Comparison of ENCODE assay signal across 15 mouse cellular contexts in genomic region chr11:104024626-104025393, GRCm38 (mm10). TPM values are rescaled to one million over a fixed set of nuclear protein-coding genes. Genes with fewer than 3 reads are reported as not detected.
A peak's percentile ranks its signal among the peaks of the same experiment; 100 is the strongest.
DNase-seq lines count a peak whose midpoint lies in the region.
"Had no signal": no experiment of that assay in that cellular context is flagged by ENCODE, and none has a peak within 500 bp of the region (broad histone marks: within the 10 kb centered on the region; RNA-seq: fewer than 3 reads in every experiment).

No protein-coding gene starts in this region.

- peak; percentile 74 to 78 for DNase-seq in adrenal gland, adult (ENCODE audit: inconsistent age in 2 of 2, low spot score in 1 of 2)
- no peak for DNase-seq in adrenal gland, postnatal 4 days (ENCODE audit: low spot score in 2 of 2)
- peak; percentile 12 for DNase-seq in ovary, postnatal 36 days (ENCODE audit: low spot score)
- DNase-seq in ovary, postnatal 14 days (ENCODE audit: low spot score), result no peak
- DNase-seq in adrenal gland, postnatal 14 days, result peak; percentile 56
- DNase-seq in frontal cortex, postnatal 10 days (ENCODE audit: low spot score in 2 of 2), result no peak
- DNase-seq in retina, postnatal 1 day, result no peak
- DNase-seq: cerebellum, postnatal 10 days; gastrocnemius, postnatal 10 days; kidney, postnatal 4 days; liver; right cerebral cortex, adult 18-20 months; right cerebral cortex, postnatal 4 days; thymus, adult 18-20 months; thymus, postnatal 36 days had no signal

RNA-seq across cellular contexts. Expression of gene Arf2, which starts 58.3 kb away (rescaled TPM):
- 10 to 100 TPM; 53.1 to 54.3 TPM for total RNA-seq in adrenal gland, postnatal 4 days (2021)
- 41.1 and 47.7 TPM in 2 replicates for total RNA-seq in adrenal gland, postnatal 14 days (2021)

Comparison
In these comparisons a context has a peak if more than half of its experiments do, and no peak if none do; other contexts are left out.
1. DNase-seq: peak in adrenal gland, adult (2 of 2), ovary, postnatal 36 days (single experiment) and adrenal gland, postnatal 14 days (single experiment); none in adrenal gland, postnatal 4 days (0 of 2), ovary, postnatal 14 days (single experiment), frontal cortex, postnatal 10 days (0 of 2) and retina, postnatal 1 day (single experiment).